Mouse (Mus musculus) MEL (cell line): ENCODE measurements around the gene Hectd1. TPM values are rescaled to one million over a fixed set of nuclear protein-coding genes. Genes with fewer than 3 reads are reported as not detected.

Experiments
- DNase-seq: peaks from one replicate; pipeline ENCODE4 v3.0.0; 2011; ENCODE audit warnings: low read depth, low spot score
- H3K27ac ChIP-seq: 2 replicates; pipeline ENCODE4 v1.5.1; 2012; ENCODE audit warnings: low read depth, mild to moderate bottlenecking, control low read depth, low read length, moderate library complexity; ENCODE audit not compliant: control insufficient read depth
- H3K27me3 ChIP-seq, 2 experiments: fragments of 150-350 bp in 1 of 2; sonication (generic) in 1 of 2; 2 replicates each; pipeline ENCODE4 v1.6.1; 2012; ENCODE audit warnings: low read length in 2 of 2, mild to moderate bottlenecking in 2 of 2, improper control_type of control experiment in 1 of 2, moderate library complexity in 1 of 2; ENCODE audit not compliant: insufficient read depth in 2 of 2, control insufficient read depth in 1 of 2
- H3K36me3 ChIP-seq, 2 experiments: 2 replicates each; pipeline ENCODE4 v1.6.1; 2012 to 2014; ENCODE audit warnings: low read length in 2 of 2, improper control_type of control experiment in 1 of 2, inconsistent platforms in 1 of 2, mild to moderate bottlenecking in 1 of 2; ENCODE audit not compliant: insufficient read depth in 2 of 2, control insufficient read depth in 1 of 2
- H3K4me1 ChIP-seq, 2 experiments: fragments of 150-350 bp in 1 of 2; sonication (generic) in 1 of 2; 2 replicates each; pipeline ENCODE4 v1.6.1; 2012; ENCODE audit warnings: low read length in 2 of 2, improper control_type of control experiment in 1 of 2, mild to moderate bottlenecking in 1 of 2; ENCODE audit not compliant: insufficient read depth in 2 of 2, control insufficient read depth in 1 of 2
- H3K4me3 ChIP-seq, 2 experiments: fragments of 150-350 bp in 1 of 2; sonication (generic) in 1 of 2; 2 replicates each; pipeline ENCODE4 v1.5.1; 2012; ENCODE audit warnings: low read depth in 2 of 2, low read length in 2 of 2, mild to moderate bottlenecking in 2 of 2, moderate library complexity in 2 of 2, control low read depth in 1 of 2, improper control_type of control experiment in 1 of 2; ENCODE audit not compliant: control insufficient read depth in 1 of 2, insufficient read depth in 1 of 2
- H3K79me2 ChIP-seq: 2 replicates; pipeline ENCODE4 v1.6.1; 2012; ENCODE audit warnings: mild to moderate bottlenecking, low read length, moderate library complexity; ENCODE audit not compliant: control insufficient read depth, poor library complexity, insufficient read depth
- H3K9ac ChIP-seq: 2 replicates; pipeline ENCODE4 v1.6.1; 2012; ENCODE audit warnings: low read depth, mild to moderate bottlenecking, control low read depth, low read length, moderate library complexity; ENCODE audit not compliant: control insufficient read depth, poor library complexity, severe bottlenecking
- H3K9me3 ChIP-seq: fragments of 150-350 bp; sonication (generic); replicated peaks from 2 replicates; pipeline ENCODE4 v1.6.1; 2012; ENCODE audit warnings: mild to moderate bottlenecking, low read length, improper control_type of control experiment, moderate library complexity; ENCODE audit not compliant: insufficient read depth
- BHLHE40 ChIP-seq: IDR thresholded peaks from 2 replicates; pipeline ENCODE4 v1.6.1; 2012; ENCODE audit warnings: low read depth, mild to moderate bottlenecking, inconsistent platforms, low read length, improper control_type of control experiment, borderline replicate concordance
- CTCF ChIP-seq, 3 experiments: IDR thresholded peaks in 2 of 3; conservative IDR thresholded peaks in 1 of 3; 2 replicates each; pipeline ENCODE4 v1.5.1; 2011 to 2012; ENCODE audit warnings: low read length in 3 of 3, low read depth in 2 of 3, mild to moderate bottlenecking in 2 of 3, improper control_type of control experiment in 1 of 3, inconsistent platforms in 1 of 3, mixed read lengths in 1 of 3, moderate library complexity in 1 of 3; ENCODE audit not compliant: control insufficient read depth in 1 of 3, insufficient read depth in 1 of 3, poor library complexity in 1 of 3, severe bottlenecking in 1 of 3
- E2F4 ChIP-seq: IDR thresholded peaks from 2 replicates; pipeline ENCODE4 v1.6.1; 2011; ENCODE audit warnings: low read depth, low read length, improper control_type of control experiment, borderline replicate concordance
- ETS1 ChIP-seq: IDR thresholded peaks from 2 replicates; pipeline ENCODE4 v1.6.1; 2012; ENCODE audit warnings: low read depth, mild to moderate bottlenecking, inconsistent platforms, low read length, improper control_type of control experiment, moderate library complexity
- JUND ChIP-seq: IDR thresholded peaks from 2 replicates; pipeline ENCODE4 v1.6.1; 2011; ENCODE audit warnings: low read depth, mild to moderate bottlenecking, improper control_type of control experiment, low read length
- KAT2A ChIP-seq: conservative IDR thresholded peaks from 2 replicates; pipeline ENCODE4 v1.6.1; 2012; ENCODE audit warnings: low read depth, low read length, improper control_type of control experiment, inconsistent platforms
- MAZ ChIP-seq: IDR thresholded peaks from 2 replicates; pipeline ENCODE4 v1.6.1; 2012; ENCODE audit warnings: low read depth, mild to moderate bottlenecking, inconsistent platforms, low read length, improper control_type of control experiment
- MYB ChIP-seq: IDR thresholded peaks from 2 replicates; pipeline ENCODE4 v1.6.1; 2011; ENCODE audit warnings: mild to moderate bottlenecking, low read depth, low read length, improper control_type of control experiment
- NELFE ChIP-seq: IDR thresholded peaks from 2 replicates; pipeline ENCODE4 v1.6.1; 2011; ENCODE audit warnings: low read depth, low read length, improper control_type of control experiment
- NRF1 ChIP-seq: IDR thresholded peaks from 2 replicates; pipeline ENCODE4 v1.6.1; 2014; ENCODE audit warnings: low read depth, mild to moderate bottlenecking, inconsistent platforms, low read length, improper control_type of control experiment, moderate library complexity; ENCODE audit not compliant: poor library complexity, insufficient read depth, severe bottlenecking
- POLR2A ChIP-seq, 2 experiments: IDR thresholded peaks; 2 replicates each; pipeline ENCODE4 v1.6.1; 2011 to 2012; ENCODE audit warnings: low read length in 2 of 2, mild to moderate bottlenecking in 2 of 2, control low read depth in 1 of 2, improper control_type of control experiment in 1 of 2, low read depth in 1 of 2, moderate library complexity in 1 of 2; ENCODE audit not compliant: control insufficient read depth in 1 of 2, insufficient read depth in 1 of 2, poor library complexity in 1 of 2
- POLR2AphosphoS2 ChIP-seq: IDR thresholded peaks from 2 replicates; pipeline ENCODE4 v1.6.1; 2011; ENCODE audit warnings: low read length, improper control_type of control experiment
- RAD21 ChIP-seq: IDR thresholded peaks from 2 replicates; pipeline ENCODE4 v1.6.1; 2011; ENCODE audit warnings: mild to moderate bottlenecking, low read depth, low read length, improper control_type of control experiment
- RCOR1 ChIP-seq: IDR thresholded peaks from 2 replicates; pipeline ENCODE4 v1.6.1; 2012; ENCODE audit warnings: low read depth, mild to moderate bottlenecking, inconsistent platforms, low read length, improper control_type of control experiment
- SIN3A ChIP-seq: IDR thresholded peaks from 2 replicates; pipeline ENCODE4 v1.6.1; 2012; ENCODE audit warnings: low read length, improper control_type of control experiment, inconsistent platforms
- SMC3 ChIP-seq: IDR thresholded peaks from 2 replicates; pipeline ENCODE4 v1.6.1; 2011; ENCODE audit warnings: low read depth, low read length, improper control_type of control experiment
- TCF12 ChIP-seq: IDR thresholded peaks from 2 replicates; pipeline ENCODE4 v1.6.1; 2014; ENCODE audit warnings: low read depth, mild to moderate bottlenecking, inconsistent platforms, low read length, improper control_type of control experiment, moderate library complexity
- USF1 ChIP-seq: IDR thresholded peaks from 2 replicates; pipeline ENCODE4 v1.6.1; 2014; ENCODE audit warnings: low read depth, mild to moderate bottlenecking, inconsistent platforms, low read length, improper control_type of control experiment, moderate library complexity
- ZC3H11A ChIP-seq: IDR thresholded peaks from 2 replicates; pipeline ENCODE4 v1.6.1; 2012; ENCODE audit warnings: low read depth, mild to moderate bottlenecking, inconsistent platforms, low read length, improper control_type of control experiment
- polyA plus RNA-seq, 2 experiments: library from polyadenylated mRNA; stranded (reverse) in 1 of 2; unstranded in 1 of 2; fragments of >175 nt in 1 of 2; fragments of >200 nt in 1 of 2; gene quantifications; 2 replicates each; pipeline versions ENCODE4 v1.2.1 to v1.2.4; 2012; ENCODE audit warnings: low replicate concordance in 2 of 2, low read depth in 1 of 2; ENCODE audit not compliant: insufficient read length in 2 of 2, insufficient read depth in 1 of 2, missing spikeins in 1 of 2
- total RNA-seq: library from RNA; depleted of rRNA; stranded (reverse); fragments of 300-350 nt; gene quantifications from 2 replicates; pipeline ENCODE4 v1.2.3, GENCODE M21; 2012

The Hectd1 gene
- total and polyA plus RNA-seq, 3 experiments, result 55.2 to 248 (median 72.0) TPM

- peaks cover 0 to 30% of the 10 kb centered on the region in 2 experiments; a peak in 2 of 4 replicates for H3K36me3 ChIP-seq
- no peak for DNase-seq
- no peak overlapping the region for H3K27ac ChIP-seq
- no peak overlapping the region for H3K4me3 ChIP-seq
- H3K79me2 ChIP-seq, result no peaks in the 10 kb centered on the region
- no peaks in the 10 kb centered on the region for H3K4me1 ChIP-seq
- H3K27me3 ChIP-seq, result no peaks in the 10 kb centered on the region
- TF ChIP-seq ETS1 (no peak), CTCF (IDR thresholded peaks at IDR 0.05 in 2 of 3, conservative IDR thresholded peaks at IDR 0.05 in 1 of 3; ENCODE audit: control insufficient read depth in 1 of 3, insufficient read depth in 1 of 3, low read depth in 2 of 3, low read length in 3 of 3, poor library complexity in 1 of 3, severe bottlenecking in 1 of 3) (no peak), MAZ (no peak), POLR2AphosphoS2 (no peak), SIN3A (no peak), NRF1 (no peak), RCOR1 (no peak), KAT2A (no peak), BHLHE40 (no peak), POLR2A (IDR thresholded peaks at IDR 0.05; ENCODE audit: control insufficient read depth in 1 of 2, insufficient read depth in 1 of 2, low read depth in 1 of 2, low read length in 2 of 2, poor library complexity in 1 of 2) (no peak), TCF12 (no peak), JUND (no peak)
- TF ChIP-seq, all 39 proteins: peak for 0
- no peaks in the 10 kb centered on the region for H3K9me3 ChIP-seq
- no peak overlapping the region for H3K9ac ChIP-seq
These were observed 84.4 kb downstream of the Hectd1 start for GRCm38 (mm10) chr12:51744957-51745356.

DNA sequence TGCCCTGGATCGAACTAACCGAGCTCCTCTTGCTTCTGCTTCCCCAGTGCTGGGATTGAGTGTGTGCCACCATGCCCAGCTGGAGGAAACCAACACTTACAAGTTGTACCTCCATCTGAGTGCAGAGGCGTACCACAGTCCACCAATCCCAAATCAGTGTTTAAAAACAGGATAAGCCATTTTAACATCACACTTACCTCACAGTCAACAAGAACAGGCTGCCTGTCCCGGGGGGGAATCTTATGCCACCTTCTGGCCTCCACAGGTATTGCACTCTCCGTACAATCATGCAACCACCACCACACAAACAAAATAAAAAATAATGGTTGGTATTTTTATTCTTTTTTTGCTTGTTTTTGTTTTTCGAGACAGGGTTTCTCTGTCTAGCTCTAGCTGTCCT, 87.6 kb downstream of the Hectd1 start:
- Histone ChIP-seq H3K9me3 (no peaks in the 10 kb centered on the region), H3K27me3 (no peaks in the 10 kb centered on the region), H3K4me3 (no peak overlapping the region), H3K27ac (no peak overlapping the region), H3K9ac (no peak overlapping the region)
- peak; percentile 67 for DNase-seq
- TF ChIP-seq TCF12, result 0 out of 2 replicates have a peak, but pooled peaks have one; percentile 25
- TF ChIP-seq MAZ, result 0 out of 2 replicates have a peak, but pooled peaks have one; percentile 36
- no peak for TF ChIP-seq E2F4
- 0 out of 2 replicates have a peak, but pooled peaks have one; percentile 28 for TF ChIP-seq MYB
- peak; percentile 71 to 85 (median 77) for TF ChIP-seq CTCF (IDR thresholded peaks at IDR 0.05 in 2 of 3, conservative IDR thresholded peaks at IDR 0.05 in 1 of 3; ENCODE audit: control insufficient read depth in 1 of 3, insufficient read depth in 1 of 3, low read depth in 2 of 3, low read length in 3 of 3, poor library complexity in 1 of 3, severe bottlenecking in 1 of 3)
- no peak for TF ChIP-seq POLR2AphosphoS2
- peak; percentile 56 for TF ChIP-seq ZC3H11A
- TF ChIP-seq RAD21, result peak; percentile 70
- no peak for TF ChIP-seq NELFE
- no peak for TF ChIP-seq USF1
- peak; percentile 86 for TF ChIP-seq SMC3
- TF ChIP-seq, all 39 proteins: peak for 7
- Histone ChIP-seq H3K36me3 (peaks cover 0 to 18% of the 10 kb centered on the region in 2 experiments; a peak in 1 of 4 replicates), H3K4me1 (no peaks in the 10 kb centered on the region), H3K79me2 (no peaks in the 10 kb centered on the region)
